Mouse (Mus musculus): ENCODE measurements around the gene Gm3636. TPM values are rescaled to one million over a fixed set of nuclear protein-coding genes. Genes with fewer than 3 reads are reported as not detected.
A peak's percentile ranks its signal among the peaks of the same experiment; 100 is the strongest.
"Not testable (repeated sequence)": the region's sequence is repeated elsewhere in the genome, so short reads cannot be mapped to it uniquely, and the experiment has no call there.

Gm3636 gene
- polyA plus RNA-seq (2016; fragmentation: Nextera tagmentation; extraction: Ambion mirVana) = 9.1 and 9.6 TPM in 2 replicates

- not testable (repeated sequence) for H3K4me3 ChIP-seq; H3K36me3 ChIP-seq; H3K4me2 ChIP-seq (replicated peaks); H3K9me3 ChIP-seq; H3K9ac ChIP-seq; H3K27ac ChIP-seq; H3K27me3 ChIP-seq (replicated peaks); H3K4me1 ChIP-seq; ATAC-seq (ENCODE audit: low FRiP score, low read depth)
- no CpG with 5 or more reads among the region's 2 CpGs for WGBS
These were observed at the start of gene Gm3636 for GRCm38 (mm10) chr14:6742232-6742631. Gm3636 (minus strand) TSS chr14:6742332.

- H3K9me3 ChIP-seq; ATAC-seq (ENCODE audit: low FRiP score, low read depth); H3K9ac ChIP-seq; H3K36me3 ChIP-seq; H3K4me2 ChIP-seq (replicated peaks); H3K4me1 ChIP-seq; H3K27ac ChIP-seq; H3K4me3 ChIP-seq; H3K27me3 ChIP-seq (replicated peaks): not testable (repeated sequence)
- 100% methylated on average over 1 of the region's 1 CpGs for WGBS
These were observed 32.2 kb upstream of the Gm3636 start, which contains the start of gene Gm8362 for GRCm38 (mm10) chr14:6774311-6774710. Gm8362 (minus strand) TSS chr14:6774411.

GRCm38 (mm10) chr14:6757231-6757536 lies 15.1 kb upstream of the Gm3636 start:
- H3K27me3 ChIP-seq (replicated peaks); H3K4me1 ChIP-seq; H3K27ac ChIP-seq; H3K36me3 ChIP-seq; ATAC-seq (ENCODE audit: low FRiP score, low read depth); H3K9ac ChIP-seq; H3K9me3 ChIP-seq: not testable (repeated sequence)
- H3K4me3 ChIP-seq = peak overlapping the region; percentile 42
- peak overlapping the region; percentile 57 for H3K4me2 ChIP-seq (replicated peaks)
- 0% methylated on average over 5 of the region's 13 CpGs for WGBS

- H3K27me3 ChIP-seq (replicated peaks); ATAC-seq (ENCODE audit: low FRiP score, low read depth); H3K36me3 ChIP-seq; H3K27ac ChIP-seq; H3K9me3 ChIP-seq; H3K4me1 ChIP-seq: not testable (repeated sequence)
- Histone ChIP-seq H3K4me2 (replicated peaks) (peak overlapping the region; percentile 57), H3K4me3 (peak overlapping the region; percentile 42), H3K9ac (0 out of 2 replicates have a peak overlapping the region, but pooled peaks have one; percentile 47)
- under 1% methylated on average over 29 of the region's 67 CpGs for WGBS
These were observed 14.5 kb upstream of the Gm3636 start for GRCm38 (mm10) chr14:6756384-6757230.

- not testable (repeated sequence) for H3K9me3 ChIP-seq, H3K4me1 ChIP-seq
- 79% methylated on average over 1 of the region's 2 CpGs for WGBS
These were observed 22.0 kb downstream of the Gm3636 start, which contains the start of gene Gm8050 for GRCm38 (mm10) chr14:6720151-6720550. Gm8050 (minus strand) TSS chr14:6720251.

More at GRCm38 (mm10) chr14:6720151-6720550, 22.0 kb downstream of the Gm3636 start, which contains the start of gene Gm8050:
- H3K4me3 ChIP-seq; H3K4me2 ChIP-seq (replicated peaks); H3K27ac ChIP-seq; ATAC-seq (ENCODE audit: low FRiP score, low read depth); H3K27me3 ChIP-seq (replicated peaks); H3K36me3 ChIP-seq; H3K9ac ChIP-seq: not testable (repeated sequence)

Other genes with a start within 250 kb of the Gm3636 start
- gene Gm8356, start 205.0 kb downstream of the Gm3636 start, polyA plus RNA-seq (2016; fragmentation: Nextera tagmentation; extraction: Ambion mirVana) = not detected in 2 replicates
- 0.15 and 0.19 TPM in 2 replicates for gene Gm3629, start 151.7 kb downstream of the Gm3636 start, polyA plus RNA-seq (2016; fragmentation: Nextera tagmentation; extraction: Ambion mirVana)
- not detected in 2 replicates for gene Gm3460, start 119.9 kb downstream of the Gm3636 start, polyA plus RNA-seq (2016; fragmentation: Nextera tagmentation; extraction: Ambion mirVana)
- 0.17 TPM in 1 of 2 replicates, not detected in the other for gene Gm10251, start 58.2 kb downstream of the Gm3636 start, polyA plus RNA-seq (2016; fragmentation: Nextera tagmentation; extraction: Ambion mirVana)
- gene Gm8050, start 22.1 kb downstream of the Gm3636 start, polyA plus RNA-seq (2016; fragmentation: Nextera tagmentation; extraction: Ambion mirVana) = not detected in 2 replicates
- not detected in 2 replicates for gene Gm8362, start 32.1 kb upstream of the Gm3636 start, polyA plus RNA-seq (2016; fragmentation: Nextera tagmentation; extraction: Ambion mirVana)
- gene Gm3642, start 98.0 kb upstream of the Gm3636 start, polyA plus RNA-seq (2016; fragmentation: Nextera tagmentation; extraction: Ambion mirVana) = not detected in 2 replicates
- gene Gm3667, start 147.6 kb upstream of the Gm3636 start, polyA plus RNA-seq (2016; fragmentation: Nextera tagmentation; extraction: Ambion mirVana) = 3.9 and 4.1 TPM in 2 replicates
- not detected in 2 replicates for gene Gm6356, start 231.5 kb upstream of the Gm3636 start, polyA plus RNA-seq (2016; fragmentation: Nextera tagmentation; extraction: Ambion mirVana)